Mouse (Mus musculus): ENCODE data around the gene Zfhx2.

- TF ChIP-seq CTCF (IDR thresholded peaks at IDR 0.05; ENCODE audit: insufficient read depth, low read depth, low read length) (no peak), POLR2A (IDR thresholded peaks at IDR 0.05; ENCODE audit: insufficient read depth, low read depth, low read length) (no peak)
Measured at GRCm38 (mm10) chr14:55089199-55089947, 2.8 kb downstream of the Zfhx2 start.

Measured in olfactory bulb, adult 2 months (tissue).